Mouse (Mus musculus): Measurements from ENCODE around the gene Rab8b. TPM values are rescaled to one million over a fixed set of nuclear protein-coding genes. Genes with fewer than 3 reads are reported as not detected.
"Not testable (repeated sequence)": the region's sequence is repeated elsewhere in the genome, so short reads cannot be mapped to it uniquely, and the experiment has no call there.

Gene Rab8b
- polyA plus RNA-seq, 1 experiment = 11.2 TPM

DNA sequence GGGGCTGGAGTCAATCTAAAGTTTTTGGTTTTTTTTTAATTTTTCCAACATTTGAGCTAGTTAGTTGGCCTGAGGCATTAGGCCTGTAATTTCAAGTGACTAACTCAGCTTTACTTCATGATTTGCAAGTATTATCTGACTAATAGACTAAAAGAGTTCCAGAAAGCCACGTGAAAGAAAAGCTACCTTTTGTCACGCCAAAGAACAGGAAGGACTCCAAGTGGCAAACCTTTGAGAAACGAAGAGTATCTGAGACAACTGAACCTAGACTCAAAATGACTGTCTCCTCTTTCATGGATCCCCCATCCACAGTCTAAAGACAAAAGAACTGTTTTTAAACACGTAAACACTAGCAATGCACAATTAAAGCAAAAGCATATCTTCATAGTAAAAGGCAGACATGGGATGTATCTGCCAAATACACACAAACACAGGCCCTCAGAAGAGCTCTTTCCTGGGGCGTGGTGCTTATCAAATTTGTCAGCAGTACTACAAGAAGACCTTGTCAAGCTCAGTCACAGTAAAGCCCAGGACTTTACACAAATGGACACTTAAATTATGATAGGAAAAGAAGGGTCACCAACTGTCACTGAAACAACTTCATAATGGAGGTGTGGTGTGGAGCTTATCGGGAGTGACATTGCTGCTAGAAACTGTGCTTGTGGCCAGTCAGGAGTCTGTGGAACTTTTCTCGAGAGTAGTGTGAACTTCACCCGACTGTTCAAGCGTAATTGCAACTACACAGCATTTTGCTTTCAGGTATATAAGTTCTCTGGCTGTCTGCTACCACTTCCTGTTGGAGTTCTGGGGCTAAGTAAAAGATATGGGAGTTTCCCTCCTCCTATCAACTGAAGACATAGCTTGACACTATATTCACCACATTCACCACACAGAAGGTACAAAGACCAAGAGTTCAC is 3.4 kb downstream of the Rab8b start:
- H3K27ac ChIP-seq (ENCODE audit: insufficient read depth, low read length) = no peak overlapping the region

DNA sequence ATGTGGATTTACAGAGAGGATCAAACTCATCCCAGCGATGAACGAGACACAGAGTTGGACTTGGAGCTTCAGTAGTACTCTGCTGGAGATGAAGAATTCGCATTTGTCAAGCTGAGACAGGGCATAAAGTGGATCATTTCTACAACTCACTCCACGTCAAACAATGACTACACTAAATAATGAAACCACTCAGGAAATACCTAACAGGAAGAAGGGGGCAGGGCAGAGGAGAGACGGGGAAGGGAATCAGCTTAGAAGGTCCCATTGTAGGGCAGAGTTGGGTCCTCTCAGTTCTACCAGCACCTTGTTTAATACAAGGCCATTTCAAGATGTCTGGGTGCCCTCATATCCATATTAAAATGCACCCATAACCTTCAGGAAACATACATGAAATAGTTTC is 4.1 kb downstream of the Rab8b start:
- H3K27ac ChIP-seq (ENCODE audit: insufficient read depth, low read length) = no peak overlapping the region
- H3K4me1 ChIP-seq (ENCODE audit: control insufficient read depth, insufficient read depth, low read length) = no peaks in the 10 kb centered on the region
- H3K9ac ChIP-seq (ENCODE audit: low read depth, poor library complexity, severe bottlenecking) = no peak overlapping the region
- no peak overlapping the region for H3K4me3 ChIP-seq (ENCODE audit: low read depth, low read length)
- H3K27me3 ChIP-seq (ENCODE audit: control insufficient read depth, insufficient read depth, low read length, poor library complexity, severe bottlenecking) = peaks cover 5% of the 10 kb centered on the region
- no peaks in the 10 kb centered on the region for H3K36me3 ChIP-seq (ENCODE audit: control insufficient read depth, insufficient read depth, low read length, poor library complexity, severe bottlenecking)
- no peak for TF ChIP-seq CTCF (IDR thresholded peaks at IDR 0.05; ENCODE audit: low read depth, low read length)
- TF ChIP-seq POLR2A (IDR thresholded peaks at IDR 0.05; ENCODE audit: insufficient read depth, low read length) = no peak
- TF ChIP-seq EP300 (IDR thresholded peaks at IDR 0.05; ENCODE audit: insufficient read depth, low read depth, low read length) = no peak
- no peaks in the 10 kb centered on the region for H3K9me3 ChIP-seq (replicated peaks; ENCODE audit: control insufficient read depth, insufficient read depth, low read length, poor library complexity, severe bottlenecking)

More for the DNA sequence above, 3.4 kb downstream of the Rab8b start:
- Histone ChIP-seq H3K4me1 (ENCODE audit: control insufficient read depth, insufficient read depth, low read length) (no peaks in the 10 kb centered on the region), H3K27me3 (ENCODE audit: control insufficient read depth, insufficient read depth, low read length, poor library complexity, severe bottlenecking) (peaks cover 5% of the 10 kb centered on the region), H3K9me3 (replicated peaks; ENCODE audit: control insufficient read depth, insufficient read depth, low read length, poor library complexity, severe bottlenecking) (no peaks in the 10 kb centered on the region), H3K4me3 (ENCODE audit: low read depth, low read length) (no peak overlapping the region), H3K36me3 (ENCODE audit: control insufficient read depth, insufficient read depth, low read length, poor library complexity, severe bottlenecking) (no peaks in the 10 kb centered on the region), H3K9ac (ENCODE audit: low read depth, poor library complexity, severe bottlenecking) (no peak overlapping the region)
- no peak for TF ChIP-seq CTCF (IDR thresholded peaks at IDR 0.05; ENCODE audit: low read depth, low read length)
- no peak for TF ChIP-seq POLR2A (IDR thresholded peaks at IDR 0.05; ENCODE audit: insufficient read depth, low read length)
- no peak for TF ChIP-seq EP300 (IDR thresholded peaks at IDR 0.05; ENCODE audit: insufficient read depth, low read depth, low read length)

DNA sequence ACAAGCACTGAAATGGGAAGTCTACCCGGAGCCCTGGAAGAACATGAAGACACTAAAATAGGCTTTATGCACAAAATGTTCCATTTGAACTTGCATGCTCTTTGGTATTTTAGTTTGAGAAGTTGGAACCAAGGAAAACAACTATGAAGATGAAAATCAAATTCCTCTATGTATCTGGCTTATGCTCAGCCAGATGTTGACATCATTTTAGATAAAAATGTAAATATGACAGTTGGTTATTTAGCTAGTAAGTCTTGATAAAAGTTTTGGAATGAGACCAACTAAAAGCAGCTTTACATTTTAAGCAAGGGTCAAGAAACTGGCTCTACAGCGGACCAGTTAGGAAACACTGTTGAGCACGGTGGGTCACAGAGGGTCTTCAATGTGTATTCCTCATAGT is 4.9 kb downstream of the Rab8b start:
- Histone ChIP-seq H3K4me3 (ENCODE audit: low read depth, low read length) (no peak overlapping the region), H3K27ac (ENCODE audit: insufficient read depth, low read length) (no peak overlapping the region), H3K9me3 (replicated peaks; ENCODE audit: control insufficient read depth, insufficient read depth, low read length, poor library complexity, severe bottlenecking) (no peaks in the 10 kb centered on the region), H3K36me3 (ENCODE audit: control insufficient read depth, insufficient read depth, low read length, poor library complexity, severe bottlenecking) (no peaks in the 10 kb centered on the region), H3K27me3 (ENCODE audit: control insufficient read depth, insufficient read depth, low read length, poor library complexity, severe bottlenecking) (peaks cover 5% of the 10 kb centered on the region), H3K9ac (ENCODE audit: low read depth, poor library complexity, severe bottlenecking) (no peak overlapping the region), H3K4me1 (ENCODE audit: control insufficient read depth, insufficient read depth, low read length) (no peaks in the 10 kb centered on the region)
- TF ChIP-seq POLR2A (IDR thresholded peaks at IDR 0.05; ENCODE audit: insufficient read depth, low read length) (no peak), EP300 (IDR thresholded peaks at IDR 0.05; ENCODE audit: insufficient read depth, low read depth, low read length) (no peak), CTCF (IDR thresholded peaks at IDR 0.05; ENCODE audit: low read depth, low read length) (no peak)

DNA sequence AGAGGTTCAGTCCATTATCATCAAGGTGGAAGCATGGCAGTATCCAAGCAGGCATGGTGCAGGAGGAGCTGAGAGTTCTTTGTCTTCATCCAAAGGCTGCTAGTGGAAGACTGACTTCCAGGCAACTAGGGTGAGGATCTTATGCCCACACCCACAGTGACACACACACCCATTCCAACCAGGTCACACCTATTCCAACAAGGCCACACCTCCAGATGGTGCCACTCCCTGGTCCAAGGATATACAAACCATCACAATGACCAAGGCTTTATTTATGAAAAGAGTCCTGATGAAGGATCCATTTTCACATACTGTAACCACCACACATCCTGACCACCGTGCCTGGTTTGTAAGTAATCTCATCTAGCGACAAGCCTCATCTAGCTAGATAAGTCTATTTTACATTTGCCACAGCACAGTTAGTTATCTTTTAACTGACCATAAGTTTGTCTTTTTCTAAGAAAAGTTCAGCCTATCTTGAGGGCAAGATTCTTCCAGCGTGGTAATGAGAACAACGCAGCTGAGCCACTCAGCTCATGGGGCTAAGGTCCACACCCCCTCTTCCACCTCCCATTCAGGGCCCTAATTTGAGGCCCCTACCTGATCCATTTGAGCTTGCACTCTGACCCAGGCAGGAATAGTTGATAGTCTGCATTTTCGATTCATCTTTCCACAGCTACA is 6.1 kb downstream of the Rab8b start:
- not testable (repeated sequence) for H3K36me3 ChIP-seq (ENCODE audit: control insufficient read depth, insufficient read depth, low read length, poor library complexity, severe bottlenecking); H3K27ac ChIP-seq (ENCODE audit: insufficient read depth, low read length); H3K4me3 ChIP-seq (ENCODE audit: low read depth, low read length); H3K9me3 ChIP-seq (replicated peaks; ENCODE audit: control insufficient read depth, insufficient read depth, low read length, poor library complexity, severe bottlenecking); H3K4me1 ChIP-seq (ENCODE audit: control insufficient read depth, insufficient read depth, low read length); H3K9ac ChIP-seq (ENCODE audit: low read depth, poor library complexity, severe bottlenecking); H3K27me3 ChIP-seq (ENCODE audit: control insufficient read depth, insufficient read depth, low read length, poor library complexity, severe bottlenecking)

DNA sequence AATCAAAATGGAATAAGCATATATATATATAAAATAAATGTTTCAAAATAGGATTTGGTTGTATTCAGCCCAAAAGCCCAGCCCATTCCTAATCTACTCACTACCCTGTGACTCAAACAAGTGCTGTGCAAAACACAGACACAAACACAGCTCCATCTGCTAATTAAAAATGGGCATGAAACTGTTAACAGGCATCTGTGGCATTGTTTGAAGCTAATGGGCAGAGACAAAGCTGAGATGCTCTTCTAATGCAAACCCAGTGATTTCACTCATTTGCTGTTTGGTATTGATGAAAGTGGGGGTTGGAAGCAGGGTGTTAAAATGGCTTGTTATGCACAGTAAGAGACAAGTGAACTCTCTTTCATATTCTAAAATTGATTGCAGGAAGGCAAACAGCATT is 7.2 kb downstream of the Rab8b start:
- no peaks in the 10 kb centered on the region for H3K4me1 ChIP-seq (ENCODE audit: control insufficient read depth, insufficient read depth, low read length)
- no peaks in the 10 kb centered on the region for H3K9me3 ChIP-seq (replicated peaks; ENCODE audit: control insufficient read depth, insufficient read depth, low read length, poor library complexity, severe bottlenecking)
- no peaks in the 10 kb centered on the region for H3K36me3 ChIP-seq (ENCODE audit: control insufficient read depth, insufficient read depth, low read length, poor library complexity, severe bottlenecking)
- H3K4me3 ChIP-seq (ENCODE audit: low read depth, low read length) = no peak overlapping the region
- no peak for TF ChIP-seq EP300 (IDR thresholded peaks at IDR 0.05; ENCODE audit: insufficient read depth, low read depth, low read length)
- TF ChIP-seq POLR2A (IDR thresholded peaks at IDR 0.05; ENCODE audit: insufficient read depth, low read length) = no peak
- no peak for TF ChIP-seq CTCF (IDR thresholded peaks at IDR 0.05; ENCODE audit: low read depth, low read length)
- no peak overlapping the region for H3K27ac ChIP-seq (ENCODE audit: insufficient read depth, low read length)
- H3K27me3 ChIP-seq (ENCODE audit: control insufficient read depth, insufficient read depth, low read length, poor library complexity, severe bottlenecking) = no peaks in the 10 kb centered on the region
- no peak overlapping the region for H3K9ac ChIP-seq (ENCODE audit: low read depth, poor library complexity, severe bottlenecking)

DNA sequence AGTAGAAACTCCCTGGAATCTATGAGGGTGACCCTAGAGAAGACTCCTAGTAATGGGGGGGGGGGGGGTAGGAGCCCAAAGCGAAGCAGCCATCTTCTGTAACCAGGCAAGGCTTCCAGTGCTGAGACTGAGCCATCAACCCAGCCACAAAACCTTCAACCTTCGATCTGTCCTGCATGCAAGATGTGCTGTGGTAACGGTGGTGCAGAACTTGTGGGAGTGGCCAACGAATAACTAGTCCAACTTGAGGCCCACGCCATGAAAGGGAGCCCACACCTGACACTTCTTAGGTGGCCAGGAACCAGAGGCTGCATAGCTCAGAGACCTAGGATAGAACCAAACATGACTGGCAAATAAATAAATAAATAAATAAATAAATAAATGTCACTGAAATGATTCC is 8.8 kb downstream of the Rab8b start:
- TF ChIP-seq CTCF (IDR thresholded peaks at IDR 0.05; ENCODE audit: low read depth, low read length) (no peak), POLR2A (IDR thresholded peaks at IDR 0.05; ENCODE audit: insufficient read depth, low read length) (no peak), EP300 (IDR thresholded peaks at IDR 0.05; ENCODE audit: insufficient read depth, low read depth, low read length) (no peak)
- H3K27me3 ChIP-seq (ENCODE audit: control insufficient read depth, insufficient read depth, low read length, poor library complexity, severe bottlenecking) = no peaks in the 10 kb centered on the region
- H3K9ac ChIP-seq (ENCODE audit: low read depth, poor library complexity, severe bottlenecking) = no peak overlapping the region
- no peaks in the 10 kb centered on the region for H3K9me3 ChIP-seq (replicated peaks; ENCODE audit: control insufficient read depth, insufficient read depth, low read length, poor library complexity, severe bottlenecking)
- H3K36me3 ChIP-seq (ENCODE audit: control insufficient read depth, insufficient read depth, low read length, poor library complexity, severe bottlenecking) = no peaks in the 10 kb centered on the region
- H3K27ac ChIP-seq (ENCODE audit: insufficient read depth, low read length) = no peak overlapping the region
- no peaks in the 10 kb centered on the region for H3K4me1 ChIP-seq (ENCODE audit: control insufficient read depth, insufficient read depth, low read length)
- H3K4me3 ChIP-seq (ENCODE audit: low read depth, low read length) = no peak overlapping the region

Measured in ES-Bruce4 (cell line).